Mouse (Mus musculus): ENCODE data around the gene Hist1h4d. TPM values are rescaled to one million over a fixed set of nuclear protein-coding genes. Genes with fewer than 3 reads are reported as not detected.
A peak's percentile ranks its signal among the peaks of the same experiment; 100 is the strongest.
"Not testable (repeated sequence)": the region's sequence is repeated elsewhere in the genome, so short reads cannot be mapped to it uniquely, and the experiment has no call there.

The Hist1h4d gene
- polyA plus RNA-seq, 1 experiment from 2014 or later = 142 TPM

- H3K36me3 ChIP-seq (replicated peaks); ATAC-seq (ENCODE audit: low FRiP score); H3K27me3 ChIP-seq; H3K9me3 ChIP-seq: not testable (repeated sequence)
- peaks cover 24% of the 10 kb centered on the region for H3K4me1 ChIP-seq
- H3K4me2 ChIP-seq = peak overlapping the region; percentile 66
- H3K4me3 ChIP-seq (replicated peaks) = peak overlapping the region; percentile 47
- peak overlapping the region; percentile 97 for H3K27ac ChIP-seq
- under 1% methylated on average over 14 of the region's 34 CpGs for WGBS
- H3K9ac ChIP-seq = peak overlapping the region; percentile 77
Observed at GRCm38 (mm10) chr13:23571504-23572217, 9.7 kb upstream of the Hist1h4d start.

- H3K9ac ChIP-seq = peak overlapping the region; percentile 77
- no peaks in the 10 kb centered on the region for H3K36me3 ChIP-seq (replicated peaks)
- WGBS = 33% methylated on average over 2 of the region's 2 CpGs
- no peaks in the 10 kb centered on the region for H3K9me3 ChIP-seq
- H3K4me1 ChIP-seq = peaks cover 31% of the 10 kb centered on the region
- peak overlapping the region; percentile 66 for H3K4me2 ChIP-seq
- ATAC-seq (ENCODE audit: low FRiP score) = no peak
- H3K4me3 ChIP-seq (replicated peaks) = peak overlapping the region; percentile 47
- H3K27me3 ChIP-seq = no peaks in the 10 kb centered on the region
- peak overlapping the region; percentile 97 for H3K27ac ChIP-seq
Observed at GRCm38 (mm10) chr13:23572218-23573033, 9.0 kb upstream of the Hist1h4d start.

- ATAC-seq (ENCODE audit: low FRiP score) = not testable (repeated sequence)
- peak overlapping the region; percentile 97 for H3K27ac ChIP-seq
Observed at GRCm38 (mm10) chr13:23573034-23573897, 8.1 kb upstream of the Hist1h4d start.

GRCm38 (mm10) chr13:23573898-23574524, 7.4 kb upstream of the Hist1h4d start, which contains the start of the genes Hist1h2bf and Hist1h2ad:
TSS of gene Hist1h2bf (minus strand) at chr13:23574196.
TSS of gene Hist1h2ad (plus strand) at chr13:23574381.
- ATAC-seq (ENCODE audit: low FRiP score) = peak; percentile 93
- peak within 1 kb of the TSS; percentile 56 for H3K9ac ChIP-seq
- peak within 1 kb of the TSS; percentile 67 for H3K4me2 ChIP-seq
- H3K9me3 ChIP-seq; H3K27me3 ChIP-seq; H3K36me3 ChIP-seq (replicated peaks): not testable (repeated sequence)
- peak within 1 kb of the TSS; percentile 47 for H3K4me3 ChIP-seq (replicated peaks)
- peaks cover 31% of the 10 kb centered on the region for H3K4me1 ChIP-seq
- WGBS = under 1% methylated on average over 40 of the region's 42 CpGs
- peak within 1 kb of the TSS; percentile 97 for H3K27ac ChIP-seq

More at GRCm38 (mm10) chr13:23573034-23573897, 8.1 kb upstream of the Hist1h4d start:
- not testable (repeated sequence) for H3K27me3 ChIP-seq; H3K9me3 ChIP-seq; H3K36me3 ChIP-seq (replicated peaks)
- Histone ChIP-seq H3K4me2 (peak overlapping the region; percentile 66), H3K4me3 (replicated peaks) (peak overlapping the region; percentile 47), H3K9ac (peak overlapping the region; percentile 77), H3K4me1 (peaks cover 31% of the 10 kb centered on the region)
- 6% methylated on average over 20 of the region's 20 CpGs for WGBS

- Histone ChIP-seq H3K9ac (peak overlapping the region; percentile 56; the same call in 1 of the 2 replicates), H3K4me2 (peak overlapping the region; percentile 67), H3K27ac (peak overlapping the region; percentile 97), H3K4me1 (peaks cover 31% of the 10 kb centered on the region), H3K4me3 (replicated peaks) (peak overlapping the region; percentile 47)
- not testable (repeated sequence) for H3K36me3 ChIP-seq (replicated peaks); H3K27me3 ChIP-seq; H3K9me3 ChIP-seq
- 2% methylated on average over 10 of the region's 39 CpGs for WGBS
- 0 out of 2 replicates have a peak, but pooled peaks have one; percentile 0 for ATAC-seq (ENCODE audit: low FRiP score)
Observed at GRCm38 (mm10) chr13:23574546-23575170, 6.7 kb upstream of the Hist1h4d start.

GRCm38 (mm10) chr13:23575271-23575851, 6.0 kb upstream of the Hist1h4d start, which contains the start of gene Hist1h3d:
TSS of gene Hist1h3d (plus strand) at chr13:23575763.
- H3K27ac ChIP-seq = peak within 1 kb of the TSS; percentile 94
- H3K4me2 ChIP-seq = peak within 1 kb of the TSS; percentile 67
- no peaks in the 10 kb centered on the region for H3K36me3 ChIP-seq (replicated peaks)
- H3K9ac ChIP-seq = peak within 1 kb of the TSS; percentile 74
- ATAC-seq (ENCODE audit: low FRiP score) = peak; percentile 63
- H3K4me1 ChIP-seq = peaks cover 27% of the 10 kb centered on the region
- H3K9me3 ChIP-seq = no peaks in the 10 kb centered on the region
- WGBS = 1% methylated on average over 18 of the region's 18 CpGs
- H3K4me3 ChIP-seq (replicated peaks) = peak within 1 kb of the TSS; percentile 47
- H3K27me3 ChIP-seq = no peaks in the 10 kb centered on the region

GRCm38 (mm10) chr13:23575864-23576313, 5.5 kb upstream of the Hist1h4d start:
- 0% methylated on average over 12 of the region's 40 CpGs for WGBS
- ATAC-seq (ENCODE audit: low FRiP score); H3K9me3 ChIP-seq; H3K27me3 ChIP-seq; H3K36me3 ChIP-seq (replicated peaks): not testable (repeated sequence)
- H3K9ac ChIP-seq = peak overlapping the region; percentile 74
- peaks cover 28% of the 10 kb centered on the region for H3K4me1 ChIP-seq
- peak overlapping the region; percentile 47 for H3K4me3 ChIP-seq (replicated peaks)
- H3K27ac ChIP-seq = peak overlapping the region; percentile 94
- peak overlapping the region; percentile 67 for H3K4me2 ChIP-seq

- Histone ChIP-seq H3K27ac (peak overlapping the region; percentile 94), H3K9me3 (no peaks in the 10 kb centered on the region), H3K4me3 (replicated peaks) (peak overlapping the region; percentile 47), H3K27me3 (no peaks in the 10 kb centered on the region), H3K36me3 (replicated peaks) (no peaks in the 10 kb centered on the region), H3K4me2 (peak overlapping the region; percentile 67), H3K4me1 (peaks cover 28% of the 10 kb centered on the region), H3K9ac (peak overlapping the region; percentile 74)
- WGBS = 1% methylated on average over 7 of the region's 7 CpGs
- no peak for ATAC-seq (ENCODE audit: low FRiP score)
Observed at GRCm38 (mm10) chr13:23576351-23576881, 5.0 kb upstream of the Hist1h4d start.

- no peaks in the 10 kb centered on the region for H3K36me3 ChIP-seq (replicated peaks)
- no peak for ATAC-seq (ENCODE audit: low FRiP score)
- H3K27me3 ChIP-seq = no peaks in the 10 kb centered on the region
- peak overlapping the region; percentile 74 for H3K9ac ChIP-seq
- WGBS = 48% methylated on average over 6 of the region's 6 CpGs
- no peaks in the 10 kb centered on the region for H3K9me3 ChIP-seq
- H3K4me2 ChIP-seq = peak overlapping the region; percentile 67
- peak overlapping the region; percentile 47 for H3K4me3 ChIP-seq (replicated peaks)
- peak overlapping the region; percentile 94 for H3K27ac ChIP-seq
- peaks cover 32% of the 10 kb centered on the region for H3K4me1 ChIP-seq
Observed at GRCm38 (mm10) chr13:23576906-23577639, 4.3 kb upstream of the Hist1h4d start.

- H3K36me3 ChIP-seq (replicated peaks) = no peaks in the 10 kb centered on the region
- no peaks in the 10 kb centered on the region for H3K9me3 ChIP-seq
- H3K4me1 ChIP-seq = peaks cover 32% of the 10 kb centered on the region
- H3K4me2 ChIP-seq = no peak overlapping the region
- H3K9ac ChIP-seq = no peak overlapping the region
- H3K4me3 ChIP-seq (replicated peaks) = no peak overlapping the region
- 0 out of 2 replicates have a peak overlapping the region, but pooled peaks have one; percentile 46 for H3K27ac ChIP-seq
- 93% methylated on average over 1 of the region's 1 CpGs for WGBS
- H3K27me3 ChIP-seq = no peaks in the 10 kb centered on the region
- ATAC-seq (ENCODE audit: low FRiP score) = no peak
Observed at GRCm38 (mm10) chr13:23577835-23578234, 3.6 kb upstream of the Hist1h4d start.
